Mouse (Mus musculus) heart, embryonic 16.5 days (tissue): ENCODE results near the gene Rp9. TPM values are rescaled to one million over a fixed set of nuclear protein-coding genes. Genes with fewer than 3 reads are reported as not detected.
"Not testable (repeated sequence)": the region's sequence is repeated elsewhere in the genome, so short reads cannot be mapped to it uniquely, and the experiment has no call there.

Experiments used
- ATAC-seq: fragments of 200-750 bp; cut with Nextera tagmentation; replicated peaks from 2 replicates; pipeline ENCODE4 v1.8.0; 2017; ENCODE audit warnings: moderate number of reproducible peaks; ENCODE audit not compliant: insufficient read depth, low FRiP score; ENCODE audit errors: extremely low read depth
- H3K27ac ChIP-seq: fragments of 300-500 bp; sonication (generic); 2 replicates; pipeline ENCODE4 v1.5.1; 2014; ENCODE audit warnings: mild to moderate bottlenecking, low read length, control low read depth, moderate library complexity
- H3K27me3 ChIP-seq: fragments of 300-500 bp; sonication (generic); 2 replicates; pipeline ENCODE4 v1.6.1; 2014; ENCODE audit warnings: low read length, mixed read lengths; ENCODE audit not compliant: control insufficient read depth, insufficient read depth
- H3K36me3 ChIP-seq: fragments of 300-500 bp; sonication (generic); 2 replicates; pipeline ENCODE4 v1.6.1; 2014; ENCODE audit not compliant: control insufficient read depth, insufficient read depth
- H3K4me1 ChIP-seq: fragments of 300-500 bp; sonication (generic); 2 replicates; pipeline ENCODE4 v1.6.1; 2014; ENCODE audit warnings: low read length, mixed read lengths; ENCODE audit not compliant: control insufficient read depth, insufficient read depth
- H3K4me2 ChIP-seq: fragments of 300-500 bp; sonication (generic); 2 replicates; pipeline ENCODE4 v1.6.1; 2014; ENCODE audit warnings: low read depth, mild to moderate bottlenecking, control low read depth, low read length
- H3K4me3 ChIP-seq: fragments of 300-500 bp; sonication (generic); 2 replicates; pipeline ENCODE4 v1.5.1; 2014; ENCODE audit warnings: mild to moderate bottlenecking, control low read depth, low read length
- H3K9ac ChIP-seq: fragments of 300-500 bp; sonication (generic); 2 replicates; pipeline ENCODE4 v1.6.1; 2014; ENCODE audit warnings: low read length, control low read depth
- H3K9me3 ChIP-seq: fragments of 300-500 bp; sonication (generic); replicated peaks from 2 replicates; pipeline ENCODE4 v1.6.1; 2016; ENCODE audit warnings: low read length; ENCODE audit not compliant: control insufficient read depth
- WGBS: fragments of 180-500 bp; shearing (Covaris S2); extraction: QIAGEN DNeasy Blood & Tissue Kit; methylation state at CpG from one replicate; pipeline ENCODE4 v1.1.7; 2014; 5-methylcytosine and 5-hydroxymethylcytosine counted together
- polyA plus RNA-seq: library from polyadenylated mRNA; unstranded; fragments of >200 nt; fragmentation: Nextera tagmentation; extraction: Ambion mirVana; gene quantifications from 2 replicates; pipeline ENCODE4 v1.2.1, GENCODE M21; 2015

Gene Rp9
- polyA plus RNA-seq, 1 experiment from 2014 or later = 47.3 TPM

DNA sequence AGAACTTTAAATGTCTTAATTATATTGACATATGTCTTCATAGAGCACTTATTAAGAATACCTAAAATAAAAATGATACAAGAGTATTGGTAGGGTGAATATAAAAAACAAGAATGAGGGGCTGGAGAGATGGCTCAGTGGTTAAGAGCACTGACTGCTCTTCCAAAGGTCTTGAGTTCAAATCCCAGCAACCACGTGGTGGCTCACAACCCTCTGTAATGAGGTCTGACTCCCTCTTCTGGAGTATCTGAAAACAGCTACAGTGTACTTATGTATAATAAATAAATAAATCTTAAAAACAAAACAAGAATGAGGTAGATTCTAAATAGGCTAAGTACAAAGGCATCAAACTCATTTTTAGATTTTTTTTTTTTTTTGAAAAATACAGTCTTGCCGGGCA, 66.0 kb downstream of the Rp9 start:
- ATAC-seq, H3K9me3 ChIP-seq: not testable (repeated sequence)

DNA sequence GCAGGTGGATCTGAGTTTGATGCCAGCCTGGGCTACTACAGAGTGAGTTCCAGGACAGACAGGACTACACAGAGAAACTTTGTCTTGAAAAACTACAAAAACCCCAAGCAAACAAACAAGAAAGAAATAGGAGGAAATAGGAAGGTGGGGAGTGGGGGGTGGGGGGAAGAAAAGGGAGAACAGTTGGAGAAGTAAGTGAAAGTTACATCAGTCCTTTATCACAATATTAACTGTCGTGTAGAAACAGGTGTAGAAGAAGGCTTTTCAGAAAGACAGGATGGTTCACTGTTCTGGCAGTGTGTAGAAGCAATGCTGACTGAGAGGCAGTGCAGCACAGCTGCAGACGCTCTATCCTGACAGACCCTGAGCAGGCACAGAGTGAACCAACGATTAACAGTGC, 66.6 kb downstream of the Rp9 start:
- Histone ChIP-seq H3K27me3 (no peaks in the 10 kb centered on the region), H3K36me3 (no peaks in the 10 kb centered on the region), H3K9me3 (no peaks in the 10 kb centered on the region), H3K27ac (no peak overlapping the region), H3K4me2 (no peak overlapping the region), H3K4me1 (no peaks in the 10 kb centered on the region), H3K4me3 (no peak overlapping the region), H3K9ac (no peak overlapping the region)
- ATAC-seq = no peak
- WGBS = 65% methylated on average over 3 of the region's 3 CpGs

More for the DNA sequence above, 66.0 kb downstream of the Rp9 start:
- not testable (repeated sequence) for H3K4me2 ChIP-seq, H3K9ac ChIP-seq, H3K27ac ChIP-seq, H3K4me1 ChIP-seq, H3K36me3 ChIP-seq, H3K4me3 ChIP-seq, H3K27me3 ChIP-seq
- WGBS = 72% methylated on average over 2 of the region's 2 CpGs

DNA sequence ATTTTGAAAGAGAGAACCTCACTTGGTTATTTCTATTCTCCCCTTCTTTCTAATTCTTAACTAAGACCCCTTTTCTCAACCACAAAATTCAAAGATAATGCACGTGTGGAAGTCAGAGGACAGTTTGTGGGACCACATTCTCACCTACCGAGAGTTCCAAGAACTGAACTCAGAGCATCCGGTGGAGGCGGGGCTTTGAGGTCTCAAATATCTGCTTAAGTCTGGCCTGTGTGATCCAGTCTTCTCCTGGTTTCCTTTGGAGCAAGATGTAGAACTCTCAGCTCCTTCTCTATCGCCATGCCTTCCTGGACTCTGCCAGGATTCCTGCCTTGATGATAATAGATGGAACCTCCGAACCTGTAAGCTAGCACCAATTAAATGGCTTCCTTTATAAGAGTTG, 67.5 kb downstream of the Rp9 start:
- no peak overlapping the region for H3K4me3 ChIP-seq
- no peaks in the 10 kb centered on the region for H3K4me1 ChIP-seq
- H3K9ac ChIP-seq = no peak overlapping the region
- no peaks in the 10 kb centered on the region for H3K9me3 ChIP-seq
- H3K27ac ChIP-seq = no peak overlapping the region
- H3K4me2 ChIP-seq = no peak overlapping the region
- H3K36me3 ChIP-seq = no peaks in the 10 kb centered on the region
- H3K27me3 ChIP-seq = no peaks in the 10 kb centered on the region
- no peak for ATAC-seq
- 77% methylated on average over 6 of the region's 6 CpGs for WGBS

DNA sequence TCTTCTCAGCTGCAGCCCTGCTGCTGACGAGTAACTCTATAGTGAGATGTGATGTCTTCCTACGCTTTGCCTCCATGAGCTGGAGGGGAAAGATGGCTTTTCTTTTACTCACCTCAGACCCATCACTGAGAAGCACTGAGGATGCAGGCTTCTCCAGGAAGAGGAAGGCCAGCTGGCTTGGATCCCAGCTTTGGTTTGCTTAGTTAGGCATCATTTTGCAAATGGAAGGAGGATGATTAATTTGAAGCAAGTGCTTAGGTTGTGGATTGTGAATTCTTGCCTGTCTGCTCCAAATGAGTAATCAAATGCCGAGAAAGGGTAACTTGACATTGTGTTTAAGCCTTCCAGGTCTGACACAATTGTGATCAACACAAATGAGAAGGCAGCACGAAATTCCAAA, 70.5 kb downstream of the Rp9 start:
- Histone ChIP-seq H3K9ac (no peak overlapping the region), H3K4me3 (no peak overlapping the region), H3K4me2 (no peak overlapping the region), H3K27me3 (no peaks in the 10 kb centered on the region), H3K9me3 (no peaks in the 10 kb centered on the region), H3K36me3 (no peaks in the 10 kb centered on the region), H3K27ac (no peak overlapping the region), H3K4me1 (no peaks in the 10 kb centered on the region)
- ATAC-seq = no peak
- 66% methylated on average over 4 of the region's 4 CpGs for WGBS

DNA sequence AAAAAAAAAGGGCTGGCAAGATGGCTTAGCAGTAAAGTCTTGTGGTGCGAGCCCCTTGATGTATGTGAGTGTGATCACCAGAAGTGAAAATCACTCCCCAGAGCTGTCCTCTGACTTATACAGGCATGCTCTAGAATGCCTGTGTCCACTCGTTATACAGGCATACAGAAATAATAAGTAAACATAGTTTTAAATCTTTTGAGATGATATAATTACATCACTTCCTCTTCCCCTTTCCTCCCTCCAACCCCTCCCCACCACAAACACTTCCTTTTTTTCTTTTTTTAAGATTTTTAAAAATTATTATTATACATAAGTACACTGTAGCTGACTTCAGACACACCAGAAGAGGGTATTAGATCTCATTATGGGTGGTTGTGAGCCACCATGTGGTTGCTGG, 74.8 kb downstream of the Rp9 start:
- Histone ChIP-seq H3K9ac (no peak overlapping the region), H3K9me3 (no peaks in the 10 kb centered on the region), H3K36me3 (no peaks in the 10 kb centered on the region), H3K4me1 (peaks cover 3% of the 10 kb centered on the region; the same call in 1 of the 2 replicates), H3K4me3 (no peak overlapping the region), H3K27me3 (no peaks in the 10 kb centered on the region), H3K27ac (no peak overlapping the region), H3K4me2 (no peak overlapping the region)
- no peak for ATAC-seq
- WGBS = 80% methylated on average over 2 of the region's 2 CpGs

DNA sequence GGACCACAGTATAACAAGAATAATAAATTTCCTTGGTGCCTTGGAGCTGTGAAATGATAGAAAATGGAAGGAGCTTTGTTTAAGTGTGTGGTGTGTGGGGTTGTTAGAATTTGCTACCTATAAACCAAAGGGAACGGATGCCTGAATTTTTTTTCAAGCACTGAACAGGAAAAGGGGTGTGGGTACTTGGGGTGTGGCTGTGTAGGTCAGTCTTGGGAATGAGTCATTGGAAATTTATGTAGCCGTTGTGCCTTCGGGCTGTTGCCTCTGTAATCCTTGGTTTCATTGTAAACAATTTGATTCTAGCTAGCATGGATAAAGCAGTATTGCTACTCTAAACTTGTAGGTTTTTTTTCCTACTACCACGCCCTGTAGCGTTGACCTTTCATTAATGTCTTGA, 79.2 kb downstream of the Rp9 start:
- H3K4me2 ChIP-seq = no peak overlapping the region
- WGBS = 77% methylated on average over 5 of the region's 5 CpGs
- H3K9me3 ChIP-seq = no peaks in the 10 kb centered on the region
- H3K4me3 ChIP-seq = no peak overlapping the region
- H3K4me1 ChIP-seq = peaks cover 14% of the 10 kb centered on the region
- H3K27me3 ChIP-seq = no peaks in the 10 kb centered on the region
- H3K9ac ChIP-seq = no peak overlapping the region
- ATAC-seq = no peak
- H3K27ac ChIP-seq = no peak overlapping the region
- H3K36me3 ChIP-seq = no peaks in the 10 kb centered on the region

DNA sequence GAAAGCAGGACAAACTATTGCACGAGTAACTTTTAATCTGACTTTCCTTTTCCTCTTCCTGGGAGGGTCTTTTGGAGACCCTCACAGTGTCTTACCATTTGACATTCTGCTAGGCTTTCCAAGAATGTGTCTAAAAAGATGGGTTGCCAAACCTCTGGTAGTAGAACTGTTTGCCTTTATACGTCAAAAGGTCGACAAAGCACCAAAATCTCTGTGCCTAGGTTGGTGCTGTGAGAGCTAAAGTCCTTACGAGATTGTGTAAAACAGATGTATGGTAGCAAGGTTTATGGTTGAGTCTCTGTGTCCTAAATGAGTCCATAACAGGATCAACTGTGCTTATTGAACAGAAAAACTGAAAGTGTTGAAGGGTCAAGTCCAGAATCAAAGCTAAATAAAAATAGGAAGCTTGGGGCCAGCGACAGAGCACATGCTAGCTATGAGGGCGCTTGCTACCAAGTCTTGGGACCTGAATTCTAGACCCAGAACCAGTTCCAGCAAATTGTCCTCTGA, 79.8 kb downstream of the Rp9 start:
- peak overlapping the region; percentile 94 for H3K27ac ChIP-seq
- H3K36me3 ChIP-seq = no peaks in the 10 kb centered on the region
- WGBS = 62% methylated on average over 6 of the region's 6 CpGs
- no peak for ATAC-seq
- peak overlapping the region; percentile 96; the same call in 1 of the 2 replicates for H3K9ac ChIP-seq
- H3K27me3 ChIP-seq = no peaks in the 10 kb centered on the region
- H3K4me2 ChIP-seq = peak overlapping the region; percentile 88
- H3K9me3 ChIP-seq = no peaks in the 10 kb centered on the region
- H3K4me1 ChIP-seq = peaks cover 14% of the 10 kb centered on the region
- peak overlapping the region; percentile 95 for H3K4me3 ChIP-seq

DNA sequence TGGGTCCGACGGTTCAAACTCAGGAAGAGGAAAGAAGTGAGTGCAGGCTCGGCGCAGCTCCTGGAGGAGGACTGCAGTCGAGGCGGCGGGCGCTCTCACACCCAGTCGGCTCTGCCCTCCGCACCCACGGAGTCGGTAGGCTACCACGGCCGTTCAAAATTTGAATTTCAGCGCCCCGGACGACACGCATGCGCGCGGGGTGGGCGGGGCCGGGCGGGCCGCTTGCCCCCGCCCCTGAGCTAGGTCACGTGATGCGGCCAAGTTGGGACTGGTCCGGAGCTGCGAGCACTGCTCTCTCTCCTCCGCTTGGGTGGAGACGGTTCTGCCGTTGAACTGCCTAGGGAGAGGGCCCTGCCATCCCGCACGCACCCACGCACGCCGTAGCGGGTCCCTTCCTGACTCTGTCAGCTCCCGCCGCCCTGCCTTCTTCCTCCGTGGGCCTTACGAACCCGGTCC, 80.5 kb downstream of the Rp9 start, which contains the start of gene Anln:
TSS of gene Anln (minus strand) at position 168 of the 456 bp plus-strand sequence.
- peak; percentile 94 for ATAC-seq
- 0% methylated on average over 43 of the region's 44 CpGs for WGBS
- H3K4me2 ChIP-seq = peak within 1 kb of the TSS; percentile 88

DNA sequence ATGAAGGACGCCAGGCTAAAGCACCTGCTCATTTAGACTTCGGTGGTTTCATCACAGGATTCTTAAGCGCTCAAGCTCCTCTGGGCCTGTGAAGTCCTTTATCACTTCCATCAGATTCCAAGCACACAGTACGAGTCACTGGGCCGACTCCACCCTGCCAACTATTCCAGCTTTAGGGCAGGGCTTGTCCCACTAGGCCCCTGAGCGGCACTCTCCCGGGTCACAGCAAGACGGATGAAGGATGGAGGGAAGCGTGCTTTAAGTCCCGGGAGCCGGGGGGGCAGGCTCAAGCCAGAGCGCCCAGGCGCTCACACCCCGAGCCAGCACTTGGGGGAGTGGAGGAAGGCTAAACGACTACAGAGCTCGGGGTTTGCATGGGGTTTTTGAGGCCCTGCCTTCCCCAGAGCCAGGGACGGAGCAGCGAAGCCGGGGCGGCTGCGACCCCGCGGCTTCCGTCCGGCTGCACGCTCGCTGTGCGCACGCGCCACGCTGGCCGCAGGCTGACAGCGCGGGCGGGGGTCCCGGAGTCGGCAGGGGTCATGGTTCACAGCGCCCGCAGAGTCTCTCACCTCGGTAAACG, 81.1 kb downstream of the Rp9 start:
- WGBS = under 1% methylated on average over 41 of the region's 41 CpGs
- peak; percentile 70 for ATAC-seq
- Histone ChIP-seq H3K27me3 (no peaks in the 10 kb centered on the region), H3K4me1 (peaks cover 14% of the 10 kb centered on the region), H3K9me3 (no peaks in the 10 kb centered on the region), H3K4me2 (peak overlapping the region; percentile 88), H3K4me3 (peak overlapping the region; percentile 95), H3K27ac (peak overlapping the region; percentile 94), H3K36me3 (no peaks in the 10 kb centered on the region), H3K9ac (peak overlapping the region; percentile 96)

More for the DNA sequence above, 80.5 kb downstream of the Rp9 start, which contains the start of gene Anln:
- H3K9ac ChIP-seq = peak within 1 kb of the TSS; percentile 96
- peak within 1 kb of the TSS; percentile 95 for H3K4me3 ChIP-seq
- no peaks in the 10 kb centered on the region for H3K27me3 ChIP-seq
- H3K9me3 ChIP-seq = no peaks in the 10 kb centered on the region
- H3K27ac ChIP-seq = peak within 1 kb of the TSS; percentile 94
- H3K4me1 ChIP-seq = peaks cover 14% of the 10 kb centered on the region
- no peaks in the 10 kb centered on the region for H3K36me3 ChIP-seq
